Mouse (Mus musculus) kidney, adult 2 months (tissue): ENCODE results near the gene Spns1.

Source experiments
- CTCF ChIP-seq: fragments of 200-500 bp; conservative IDR thresholded peaks from 2 replicates; pipeline ENCODE4 v1.5.1; 2011; ENCODE audit warnings: low read depth, mild to moderate bottlenecking, control low read depth, low read length, moderate library complexity, mixed read lengths; ENCODE audit not compliant: insufficient read depth, insufficient read length
- POLR2A ChIP-seq: fragments of 200-500 bp; IDR thresholded peaks from one replicate; pipeline ENCODE4 v1.6.1; 2011; ENCODE audit warnings: low read depth, low read length, control low read depth

DNA sequence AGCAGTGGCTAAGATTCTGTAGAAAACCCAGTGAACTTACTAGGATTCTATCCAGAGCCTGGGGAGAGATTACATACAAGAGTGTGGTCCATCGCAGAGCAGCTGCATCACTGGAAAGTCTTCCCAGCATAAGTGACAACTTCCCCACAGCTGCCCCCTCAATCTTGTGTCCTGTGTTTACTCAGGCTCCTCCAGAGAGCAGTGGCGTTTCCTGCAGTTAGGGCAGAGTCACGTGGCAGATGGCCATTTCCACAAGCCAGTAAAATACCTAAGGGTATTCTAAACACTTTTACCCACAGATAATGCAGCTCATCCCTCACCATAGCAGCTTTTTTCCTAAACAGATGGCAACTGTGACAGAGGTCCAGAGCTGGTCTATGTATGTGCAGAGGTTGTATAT, 52.5 kb downstream of the Spns1 start:
- no peak for TF ChIP-seq CTCF
- no peak for TF ChIP-seq POLR2A
